Mouse (Mus musculus) intestine, embryonic 15.5 days (tissue): ENCODE data around the gene Zp3. TPM values are rescaled to one million over a fixed set of nuclear protein-coding genes. Genes with fewer than 3 reads are reported as not detected.

ENCODE experiments used
- ATAC-seq: fragments of 200-750 bp; cut with Nextera tagmentation; 2 replicates; pipeline ENCODE4 v1.8.0; 2017; ENCODE audit warnings: moderate TSS enrichment, moderate library complexity
- H3K27ac ChIP-seq: fragments of 300-500 bp; sonication (generic); 2 replicates; pipeline ENCODE4 v1.5.1; 2015; ENCODE audit warnings: mild to moderate bottlenecking, inconsistent platforms
- H3K27me3 ChIP-seq: fragments of 300-500 bp; sonication (generic); replicated peaks from 2 replicates; pipeline ENCODE4 v1.6.1; 2015; ENCODE audit warnings: inconsistent platforms
- H3K36me3 ChIP-seq: fragments of 300-500 bp; sonication (generic); 2 replicates; pipeline ENCODE4 v1.6.1; 2015; ENCODE audit warnings: inconsistent platforms
- H3K4me1 ChIP-seq: fragments of 300-500 bp; sonication (generic); replicated peaks from 2 replicates; pipeline ENCODE4 v1.6.1; 2015; ENCODE audit warnings: inconsistent platforms
- H3K4me2 ChIP-seq: fragments of 300-500 bp; sonication (generic); replicated peaks from 2 replicates; pipeline ENCODE4 v1.6.1; 2015; ENCODE audit warnings: mild to moderate bottlenecking, inconsistent platforms
- H3K4me3 ChIP-seq: fragments of 300-500 bp; sonication (generic); replicated peaks from 2 replicates; pipeline ENCODE4 v1.5.1; 2015; ENCODE audit warnings: inconsistent platforms
- H3K9ac ChIP-seq: fragments of 300-500 bp; sonication (generic); 2 replicates; pipeline ENCODE4 v1.6.1; 2015; ENCODE audit warnings: inconsistent platforms
- H3K9me3 ChIP-seq: fragments of 300-500 bp; sonication (generic); 2 replicates; pipeline ENCODE4 v1.6.1; 2016; ENCODE audit warnings: inconsistent platforms
- WGBS: fragments of 180-500 bp; shearing (Covaris S2); methylation state at CpG from one replicate; pipeline ENCODE4 v1.1.7; 2015; 5-methylcytosine and 5-hydroxymethylcytosine counted together
- polyA plus RNA-seq: library from polyadenylated mRNA; unstranded; fragments of >200 nt; fragmentation: Nextera tagmentation; extraction: Ambion mirVana; gene quantifications from 2 replicates; pipeline ENCODE4 v1.2.1, GENCODE M21; 2015

Zp3 gene
- polyA plus RNA-seq, 1 experiment from 2014 or later = 0.80 TPM

DNA sequence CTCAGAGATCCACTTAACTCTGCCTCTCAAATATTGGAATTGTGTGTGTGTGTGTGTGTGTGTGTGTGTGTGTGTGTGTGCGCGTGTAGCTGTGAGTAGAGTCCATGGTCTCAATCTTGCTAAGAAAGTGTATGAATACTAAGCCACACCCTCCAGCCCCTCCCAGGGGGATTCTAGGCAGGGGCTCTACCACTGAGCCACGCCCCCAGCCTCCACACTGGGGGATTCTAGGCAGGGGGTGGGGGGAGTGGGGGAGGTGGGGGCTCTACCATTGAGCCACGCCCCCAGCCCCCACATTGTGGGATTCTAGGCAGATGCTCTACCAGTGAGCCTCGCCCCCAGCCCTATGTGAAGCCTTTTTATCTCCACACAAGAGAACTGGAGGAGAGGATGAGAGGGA is 33.3 kb upstream of the Zp3 start:
- Histone ChIP-seq H3K27me3 (no peaks in the 10 kb centered on the region), H3K4me3 (no peak overlapping the region), H3K27ac (no peak overlapping the region), H3K4me2 (no peak overlapping the region), H3K9ac (no peak overlapping the region), H3K9me3 (no peaks in the 10 kb centered on the region), H3K36me3 (no peaks in the 10 kb centered on the region), H3K4me1 (peaks cover 4% of the 10 kb centered on the region; the same call in 1 of the 2 replicates)
- 0 out of 2 replicates have a peak, but pooled peaks have one; percentile 48 for ATAC-seq
- WGBS = 76% methylated on average over 5 of the region's 5 CpGs

DNA sequence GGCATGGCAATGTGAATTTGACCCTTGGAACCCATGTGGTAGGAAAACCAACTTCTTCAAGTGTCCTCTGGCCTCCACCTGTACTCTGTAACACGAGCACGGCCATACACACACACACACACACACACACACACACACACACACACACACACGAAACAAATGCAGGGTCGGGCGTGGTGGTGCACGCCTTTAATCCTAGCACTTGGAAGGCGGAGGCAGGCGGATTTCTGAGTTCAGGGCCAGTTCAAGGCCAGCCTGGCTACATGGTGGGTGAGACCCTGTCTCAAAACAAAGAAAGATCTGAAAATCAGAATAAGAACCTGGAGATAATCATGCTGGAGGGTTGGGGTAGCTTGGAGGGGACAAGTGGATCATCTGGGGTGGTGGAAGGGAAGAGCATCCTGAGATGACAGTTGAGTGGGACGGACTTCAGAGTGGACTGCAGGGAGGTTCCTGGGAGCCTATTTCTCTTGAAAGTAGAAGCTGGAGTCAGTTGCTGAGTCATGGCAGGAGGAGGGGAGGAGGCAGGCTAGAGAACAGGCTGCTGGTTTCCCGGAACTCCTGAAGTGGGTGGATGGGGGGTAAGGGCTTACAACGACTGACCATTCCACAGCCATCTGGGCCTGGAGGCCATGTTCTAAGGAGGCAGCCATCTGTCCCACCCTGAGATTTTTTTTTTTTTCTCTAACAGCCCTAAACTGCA is 29.0 kb upstream of the Zp3 start:
- 70% methylated on average over 11 of the region's 11 CpGs for WGBS
- no peak overlapping the region for H3K4me2 ChIP-seq
- no peak overlapping the region for H3K27ac ChIP-seq
- no peaks in the 10 kb centered on the region for H3K36me3 ChIP-seq
- H3K4me3 ChIP-seq = no peak overlapping the region
- H3K4me1 ChIP-seq = peaks cover 2% of the 10 kb centered on the region; the same call in 1 of the 2 replicates
- no peak overlapping the region for H3K9ac ChIP-seq
- ATAC-seq = peak; percentile 52; the same call in 1 of the 2 replicates
- no peaks in the 10 kb centered on the region for H3K27me3 ChIP-seq
- H3K9me3 ChIP-seq = no peaks in the 10 kb centered on the region

DNA sequence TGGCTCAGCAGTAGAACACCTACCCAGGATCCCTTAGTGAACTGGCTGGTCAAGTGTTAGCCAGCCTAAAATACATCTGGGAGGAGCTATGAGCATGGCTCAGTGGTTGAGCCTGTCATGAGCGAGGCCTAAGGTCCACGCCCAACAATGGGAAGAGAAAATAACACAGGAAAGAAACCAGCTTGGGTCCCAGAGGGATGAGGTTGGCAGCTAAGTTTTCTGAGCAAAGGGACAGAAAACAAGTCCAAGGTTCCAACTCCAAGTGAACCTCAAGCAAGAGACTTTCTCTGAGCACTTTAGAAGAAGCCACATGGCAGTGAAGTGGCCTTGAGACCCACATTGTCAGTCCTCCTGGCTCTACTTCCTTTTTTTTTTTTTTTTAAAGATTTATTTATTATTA is 28.2 kb upstream of the Zp3 start:
- H3K4me2 ChIP-seq = no peak overlapping the region
- no peaks in the 10 kb centered on the region for H3K36me3 ChIP-seq
- H3K9me3 ChIP-seq = no peaks in the 10 kb centered on the region
- H3K4me3 ChIP-seq = no peak overlapping the region
- no peak overlapping the region for H3K9ac ChIP-seq
- WGBS = 100% methylated on average over 2 of the region's 2 CpGs
- H3K27me3 ChIP-seq = no peaks in the 10 kb centered on the region
- H3K4me1 ChIP-seq = no peaks in the 10 kb centered on the region
- ATAC-seq = no peak
- H3K27ac ChIP-seq = no peak overlapping the region

DNA sequence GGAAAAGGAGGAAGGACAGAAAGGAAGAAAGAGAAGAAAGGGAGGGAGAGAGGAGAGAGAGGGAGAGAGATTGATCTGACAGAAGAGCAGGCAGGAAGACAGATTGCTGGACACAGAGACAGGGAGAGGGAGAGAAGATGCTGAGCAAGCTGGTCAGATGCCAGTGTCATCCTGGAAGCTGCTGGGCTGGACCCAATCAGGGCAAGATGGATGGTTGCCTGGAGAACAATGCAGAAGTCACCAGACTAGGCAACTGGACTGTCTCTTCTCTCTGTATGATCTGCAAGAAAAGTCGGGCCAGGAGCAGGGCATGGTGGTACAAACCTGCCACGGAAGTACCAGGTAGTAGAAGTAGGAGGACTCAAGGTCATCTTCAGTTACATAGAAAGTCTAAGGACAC is 27.1 kb upstream of the Zp3 start:
- WGBS = 84% methylated on average over 2 of the region's 2 CpGs
- Histone ChIP-seq H3K4me2 (no peak overlapping the region), H3K9ac (no peak overlapping the region), H3K36me3 (no peaks in the 10 kb centered on the region), H3K9me3 (no peaks in the 10 kb centered on the region), H3K4me1 (0 out of 2 replicates have a peak, but pooled peaks cover 3% of the 10 kb centered on the region), H3K27ac (no peak overlapping the region), H3K4me3 (no peak overlapping the region), H3K27me3 (no peaks in the 10 kb centered on the region)
- ATAC-seq = no peak

DNA sequence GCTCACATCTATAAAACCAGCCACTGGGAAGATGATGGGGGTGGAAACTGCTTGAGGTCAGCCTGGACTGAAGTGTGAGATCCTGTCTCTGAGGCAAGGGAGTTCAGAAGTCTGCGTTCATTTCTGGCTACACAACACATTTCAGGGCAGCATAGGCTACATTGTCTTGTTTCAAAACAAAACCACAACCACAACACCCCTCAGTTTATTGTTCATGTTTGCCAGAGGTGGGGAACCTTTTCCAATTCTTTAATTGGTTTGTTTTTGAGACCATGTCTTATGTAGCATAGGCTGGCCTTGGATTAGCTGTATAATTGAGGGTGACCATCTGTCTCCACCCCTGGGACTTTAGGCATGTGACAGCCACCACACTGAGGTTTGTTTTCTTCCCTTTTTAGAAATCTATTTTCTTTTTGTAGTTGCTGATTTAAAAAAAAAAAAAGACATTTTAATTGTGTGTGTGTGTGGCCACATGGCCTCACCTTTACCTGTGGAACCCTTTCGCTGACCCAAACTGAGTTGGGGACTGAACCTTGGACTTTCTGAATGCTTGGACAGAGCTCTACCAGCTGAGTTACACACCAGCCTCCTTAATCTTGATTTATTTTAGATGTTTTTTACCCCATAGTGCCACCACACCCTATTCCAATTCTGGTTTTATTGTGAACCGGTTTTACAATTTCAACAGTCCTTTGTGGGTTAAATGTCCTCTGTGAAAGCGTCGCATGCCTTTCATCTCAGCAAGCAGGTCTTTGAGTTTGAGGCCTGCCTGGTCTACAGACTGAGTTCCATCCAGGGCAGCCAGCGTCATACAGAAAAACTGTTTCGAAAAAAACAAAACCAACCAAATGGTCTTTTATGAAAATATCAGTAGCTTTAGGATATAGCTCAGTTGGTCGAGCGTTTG is 23.3 kb upstream of the Zp3 start:
- H3K4me3 ChIP-seq = no peak overlapping the region
- no peak overlapping the region for H3K9ac ChIP-seq
- no peak for ATAC-seq

DNA sequence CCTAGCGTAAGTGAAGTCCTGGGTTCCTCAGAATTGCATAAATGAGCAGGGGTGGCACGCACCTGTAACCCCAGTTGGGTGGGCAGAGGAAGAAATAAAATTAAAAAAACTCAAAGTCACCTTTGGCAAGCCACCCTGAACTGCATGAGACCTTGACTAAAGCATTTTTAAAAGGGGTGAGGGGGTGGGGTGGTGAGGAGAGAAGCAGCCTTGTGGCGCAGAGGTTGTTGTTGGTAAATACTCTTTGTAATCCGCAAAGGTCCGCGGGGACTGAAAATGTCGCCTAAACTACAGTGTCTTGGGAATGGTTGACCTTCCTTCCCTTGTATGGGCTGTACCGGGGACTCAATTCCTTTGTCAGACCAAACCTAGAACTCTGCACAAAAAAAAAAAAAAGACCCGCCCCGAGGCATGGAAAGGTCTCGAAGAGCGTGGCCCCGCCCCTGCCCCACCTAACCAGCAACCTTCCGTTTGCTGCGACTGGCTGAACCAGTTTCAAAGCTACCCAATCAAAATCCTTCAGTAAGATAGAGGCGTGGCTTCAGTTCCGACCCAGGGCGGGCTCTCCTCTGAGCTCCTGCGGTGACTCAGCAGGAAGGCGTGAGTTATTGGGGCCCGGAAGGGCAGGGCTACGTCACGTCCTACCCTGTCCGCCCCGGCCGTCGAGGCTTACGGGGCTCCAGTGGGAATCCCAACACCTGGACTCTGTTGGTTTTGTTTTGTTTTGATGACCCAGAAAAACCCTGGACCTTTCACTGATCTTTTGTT is 22.5 kb upstream of the Zp3 start:
- Histone ChIP-seq H3K27me3 (no peaks in the 10 kb centered on the region), H3K27ac (peak overlapping the region; percentile 88), H3K4me3 (peak overlapping the region; percentile 26), H3K4me2 (peak overlapping the region; percentile 59), H3K4me1 (peaks cover 7% of the 10 kb centered on the region; the same call in 1 of the 2 replicates), H3K9ac (no peak overlapping the region), H3K9me3 (no peaks in the 10 kb centered on the region), H3K36me3 (no peaks in the 10 kb centered on the region)
- ATAC-seq = peak; percentile 90
- WGBS = 9% methylated on average over 28 of the region's 28 CpGs

More for the DNA sequence above, 23.3 kb upstream of the Zp3 start:
- peak overlapping the region; percentile 88 for H3K27ac ChIP-seq
- peak overlapping the region; percentile 59 for H3K4me2 ChIP-seq
- H3K9me3 ChIP-seq = no peaks in the 10 kb centered on the region
- no peaks in the 10 kb centered on the region for H3K36me3 ChIP-seq
- 0 out of 2 replicates have a peak, but pooled peaks cover 3% of the 10 kb centered on the region for H3K4me1 ChIP-seq
- no peaks in the 10 kb centered on the region for H3K27me3 ChIP-seq
- WGBS = 80% methylated on average over 9 of the region's 9 CpGs

DNA sequence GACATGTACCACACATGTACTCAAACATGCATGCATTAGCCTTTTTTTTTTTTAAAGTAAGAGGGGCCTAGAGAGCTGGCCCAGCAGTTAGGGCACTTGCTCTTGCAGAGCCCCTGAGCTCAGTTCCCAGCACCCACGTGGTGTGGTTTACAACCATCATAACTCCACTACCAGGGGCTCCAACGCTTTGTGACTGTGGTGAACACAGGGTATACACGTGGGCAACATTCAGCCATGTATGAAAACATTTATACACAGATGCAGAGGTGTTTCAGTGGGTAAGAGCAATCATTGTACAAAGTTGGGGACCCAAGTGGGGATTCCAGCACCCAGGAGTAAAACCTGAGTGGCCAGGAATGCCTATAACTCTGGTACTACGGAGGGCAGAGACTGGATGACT is 21.5 kb upstream of the Zp3 start:
- H3K27ac ChIP-seq = peak overlapping the region; percentile 82
- no peak for ATAC-seq
- H3K27me3 ChIP-seq = no peaks in the 10 kb centered on the region
- WGBS = 87% methylated on average over 4 of the region's 4 CpGs
- no peaks in the 10 kb centered on the region for H3K9me3 ChIP-seq
- H3K4me3 ChIP-seq = no peak overlapping the region
- H3K4me2 ChIP-seq = no peak overlapping the region
- peaks cover 9% of the 10 kb centered on the region; the same call in 1 of the 2 replicates for H3K4me1 ChIP-seq
- no peaks in the 10 kb centered on the region for H3K36me3 ChIP-seq
- no peak overlapping the region for H3K9ac ChIP-seq

DNA sequence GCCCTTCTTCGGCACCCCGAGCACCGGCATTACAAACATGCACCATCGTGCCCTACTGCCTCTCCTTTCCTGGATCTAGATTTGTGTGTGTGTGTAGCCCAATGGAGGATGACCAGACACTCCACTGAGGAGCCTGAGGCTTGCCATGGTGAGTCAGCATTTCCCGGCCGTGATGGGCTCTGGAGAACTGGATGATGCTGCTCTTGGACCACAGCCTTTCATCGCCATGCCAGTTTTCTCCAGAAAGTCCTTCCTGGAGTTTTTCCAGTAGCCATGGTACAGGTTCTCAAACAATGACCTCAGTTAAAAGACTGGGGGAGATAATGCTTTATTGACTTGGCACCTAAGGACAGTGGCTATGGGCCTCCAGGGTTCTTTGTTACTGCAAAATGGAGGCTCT is 20.0 kb upstream of the Zp3 start:
- WGBS = 90% methylated on average over 7 of the region's 7 CpGs
- no peak overlapping the region for H3K4me3 ChIP-seq
- H3K4me1 ChIP-seq = peaks cover 9% of the 10 kb centered on the region; the same call in 1 of the 2 replicates
- no peak overlapping the region for H3K27ac ChIP-seq
- H3K36me3 ChIP-seq = no peaks in the 10 kb centered on the region
- no peak overlapping the region for H3K4me2 ChIP-seq
- H3K9ac ChIP-seq = no peak overlapping the region
- no peaks in the 10 kb centered on the region for H3K9me3 ChIP-seq
- no peak for ATAC-seq
- no peaks in the 10 kb centered on the region for H3K27me3 ChIP-seq

DNA sequence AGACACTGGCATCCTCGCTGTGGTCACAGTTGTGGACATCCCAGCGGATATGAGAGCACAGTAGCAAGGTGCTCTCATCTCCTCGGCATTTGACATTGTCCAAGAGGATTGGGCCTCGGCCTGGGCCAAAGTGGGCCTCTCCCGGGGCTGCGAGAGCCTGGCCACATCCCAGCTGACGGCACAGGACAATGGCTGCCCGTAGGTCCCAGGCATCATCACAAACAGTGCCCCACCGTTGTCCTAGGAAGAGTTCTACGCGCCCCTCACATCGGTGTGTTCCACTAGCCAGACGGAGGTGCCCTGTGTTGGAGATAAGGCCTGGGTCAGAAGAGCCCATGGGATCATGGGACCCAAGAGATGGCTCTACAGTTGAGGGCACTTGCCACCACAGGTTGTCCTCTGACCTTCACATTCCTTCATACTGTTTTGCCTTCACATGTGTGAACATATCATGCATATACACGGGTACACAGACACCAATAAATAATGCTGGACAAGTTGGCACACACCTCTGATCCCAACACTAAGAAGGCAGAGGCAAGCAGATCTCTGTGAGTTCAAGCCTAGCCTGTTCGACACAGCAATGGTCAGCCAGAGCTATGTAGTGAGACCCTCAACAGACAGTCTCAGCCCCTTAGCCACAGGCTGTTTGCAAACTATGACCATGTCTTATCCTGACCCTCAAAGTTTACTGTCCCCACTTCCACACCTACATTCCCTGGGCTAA is 18.8 kb upstream of the Zp3 start:
- Histone ChIP-seq H3K36me3 (no peaks in the 10 kb centered on the region), H3K27ac (no peak overlapping the region)

DNA sequence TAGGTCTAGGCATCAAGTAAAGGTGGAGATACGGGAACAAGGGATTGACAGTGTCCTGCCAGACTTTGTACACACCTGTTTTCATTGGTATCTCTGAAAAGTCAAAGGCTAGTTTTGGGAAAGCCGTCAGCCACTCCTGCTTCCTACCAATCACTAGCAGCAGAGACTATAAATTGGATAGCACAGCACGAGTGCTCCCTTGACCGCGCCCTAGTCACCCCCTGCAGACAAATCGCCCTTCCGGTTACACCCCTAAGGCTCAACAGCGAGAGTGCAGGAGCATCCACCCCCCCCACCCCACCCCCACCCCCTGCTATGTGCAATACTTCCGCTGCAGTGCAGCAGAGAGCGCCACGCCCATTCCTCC is 17.8 kb upstream of the Zp3 start:
- peak overlapping the region; percentile 48 for H3K4me3 ChIP-seq
- H3K9ac ChIP-seq = peak overlapping the region; percentile 26
- peaks cover 12% of the 10 kb centered on the region for H3K4me1 ChIP-seq
- no peaks in the 10 kb centered on the region for H3K27me3 ChIP-seq
- H3K27ac ChIP-seq = peak overlapping the region; percentile 90
- peak overlapping the region; percentile 65 for H3K4me2 ChIP-seq
- no peaks in the 10 kb centered on the region for H3K36me3 ChIP-seq
- no peaks in the 10 kb centered on the region for H3K9me3 ChIP-seq
- ATAC-seq = peak; percentile 78
- under 1% methylated on average over 11 of the region's 11 CpGs for WGBS

More for the DNA sequence above, 18.8 kb upstream of the Zp3 start:
- Histone ChIP-seq H3K27me3 (no peaks in the 10 kb centered on the region), H3K4me1 (peaks cover 14% of the 10 kb centered on the region), H3K4me2 (peak overlapping the region; percentile 65), H3K9ac (no peak overlapping the region), H3K9me3 (no peaks in the 10 kb centered on the region), H3K4me3 (no peak overlapping the region)
- 94% methylated on average over 15 of the region's 15 CpGs for WGBS
- no peak for ATAC-seq

DNA sequence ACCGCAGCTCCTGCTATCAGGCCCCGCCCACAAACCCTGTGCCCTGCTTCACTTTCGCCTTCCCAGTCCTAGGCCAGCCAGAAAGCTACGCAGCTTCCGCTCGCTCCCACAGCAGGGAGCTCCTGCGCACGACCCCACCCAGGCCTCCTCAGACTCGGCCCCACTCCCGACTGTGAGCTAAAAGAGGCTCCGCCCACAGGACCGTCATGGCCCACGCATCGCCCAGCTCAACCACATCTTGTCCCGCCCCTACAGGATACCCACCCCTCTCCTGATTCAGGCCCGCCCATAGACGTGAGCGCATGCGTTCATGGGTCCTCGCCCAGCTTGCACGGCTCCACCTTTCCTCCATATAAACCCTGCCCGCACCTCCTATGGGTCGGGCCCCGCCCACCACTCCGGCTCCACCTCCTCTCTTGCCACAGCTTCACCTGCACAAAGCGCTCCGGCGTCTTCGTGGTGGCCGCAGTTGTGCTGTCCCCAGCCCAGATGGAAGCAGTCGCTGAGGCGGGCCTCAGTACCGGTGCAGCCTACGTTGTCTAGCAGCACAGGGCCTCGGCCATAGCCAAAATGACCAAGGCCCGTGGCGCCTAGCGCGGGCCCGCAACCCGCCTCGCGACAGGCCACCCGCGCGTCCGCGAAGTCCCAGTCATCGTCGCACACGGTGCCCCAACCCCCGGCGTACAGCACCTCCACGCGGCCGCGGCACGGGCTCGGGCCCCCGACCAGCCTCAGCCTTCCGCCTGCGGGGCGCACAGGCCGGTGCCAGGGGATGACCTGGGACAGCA is 17.2 kb upstream of the Zp3 start:
- H3K4me1 ChIP-seq = peaks cover 10% of the 10 kb centered on the region
- H3K36me3 ChIP-seq = no peaks in the 10 kb centered on the region
- H3K4me2 ChIP-seq = peak overlapping the region; percentile 93
- H3K27ac ChIP-seq = peak overlapping the region; percentile 90
- peak overlapping the region; percentile 63 for H3K9ac ChIP-seq
- no peaks in the 10 kb centered on the region for H3K9me3 ChIP-seq
- WGBS = under 1% methylated on average over 64 of the region's 64 CpGs
- H3K27me3 ChIP-seq = no peaks in the 10 kb centered on the region
- H3K4me3 ChIP-seq = peak overlapping the region; percentile 48
- peak; percentile 95 for ATAC-seq
